Mouse (Mus musculus) urinary bladder, postnatal 10 days (tissue): Measurements from ENCODE around the gene Bora.

Experiments
- DNase-seq: peaks from one replicate; pipeline ENCODE4 v3.0.0; 2022; ENCODE audit warnings: low spot score

The Bora gene

GRCm38 (mm10) chr14:99063091-99063490, 17.1 kb downstream of the Bora start:
- no peak for DNase-seq

- DNase-seq: no peak
These were observed 25.1 kb downstream of the Bora start for GRCm38 (mm10) chr14:99071146-99071545.

GRCm38 (mm10) chr14:99088947-99089346, 42.9 kb downstream of the Bora start:
- no peak for DNase-seq

DNA sequence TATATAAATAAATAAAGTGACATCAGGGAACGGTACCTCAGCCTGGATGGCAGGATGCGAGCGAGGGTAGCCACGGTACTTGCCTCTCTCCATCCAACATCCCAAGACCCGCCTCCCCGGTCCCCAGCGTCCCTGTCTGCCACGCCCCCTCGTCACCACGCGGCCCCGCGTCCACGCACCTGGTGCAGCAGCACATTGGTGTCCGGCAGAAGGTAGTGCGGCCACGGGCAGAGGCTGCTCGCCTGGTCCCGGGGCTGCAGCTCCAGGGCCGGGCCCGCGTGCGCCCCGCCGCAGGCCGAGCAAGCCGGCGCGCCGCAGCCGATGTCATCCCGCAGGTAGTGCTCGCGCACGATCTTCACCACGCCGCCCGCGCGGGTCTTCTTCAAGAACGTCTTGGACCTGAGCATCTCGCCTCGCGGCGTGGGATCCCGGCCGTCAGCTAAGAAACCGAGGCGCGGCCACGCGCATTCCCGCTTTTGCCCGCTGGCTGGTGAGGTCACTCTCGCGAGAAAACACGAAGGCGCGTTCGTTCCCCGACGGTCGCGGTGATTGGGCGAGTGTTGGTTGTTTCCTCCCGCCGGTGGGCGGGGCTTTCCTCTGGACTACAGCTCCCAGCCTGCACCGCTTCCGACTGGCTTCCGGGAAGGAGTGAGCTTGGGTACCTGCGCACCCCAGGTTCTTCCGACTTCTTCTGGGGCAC, 53.4 kb downstream of the Bora start, which contains the start of the genes Pibf1 and Dis3:
TSS of gene Pibf1 (plus strand) at position 158 of the 700 bp plus-strand sequence.
TSS of gene Dis3 (minus strand) at position 504 of the 700 bp plus-strand sequence.
- DNase-seq: peak; percentile 96

DNA sequence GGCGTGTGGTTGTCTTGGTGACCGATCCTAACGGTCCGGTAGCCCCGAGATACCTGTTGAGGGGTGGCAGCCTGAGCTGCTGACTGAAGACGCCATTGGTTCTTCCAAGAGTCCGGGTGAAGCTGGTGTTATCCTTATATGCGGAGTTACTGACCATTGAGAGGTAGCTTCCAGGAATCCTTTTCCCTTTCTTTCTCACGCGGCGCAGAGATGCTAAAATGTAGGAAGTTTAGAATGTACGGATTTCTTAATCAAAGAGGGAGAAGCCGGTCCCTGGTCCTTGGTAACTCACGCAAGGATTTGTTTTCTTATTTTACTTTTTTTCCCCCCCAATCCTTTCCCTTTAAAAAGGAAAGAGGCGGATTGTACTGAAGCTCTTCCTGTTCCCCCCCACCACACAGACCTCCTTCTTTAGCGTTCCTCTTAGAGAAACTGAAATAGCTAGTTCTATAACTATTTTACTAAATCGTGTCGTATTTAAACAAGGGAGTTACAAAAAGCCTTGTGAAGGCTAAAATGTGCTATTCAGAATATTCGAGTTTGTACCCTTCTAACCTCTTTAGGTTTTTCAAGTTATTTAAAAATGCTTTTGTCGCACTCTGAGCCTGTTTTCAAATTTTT, 54.1 kb downstream of the Bora start:
- no peak for DNase-seq

DNA sequence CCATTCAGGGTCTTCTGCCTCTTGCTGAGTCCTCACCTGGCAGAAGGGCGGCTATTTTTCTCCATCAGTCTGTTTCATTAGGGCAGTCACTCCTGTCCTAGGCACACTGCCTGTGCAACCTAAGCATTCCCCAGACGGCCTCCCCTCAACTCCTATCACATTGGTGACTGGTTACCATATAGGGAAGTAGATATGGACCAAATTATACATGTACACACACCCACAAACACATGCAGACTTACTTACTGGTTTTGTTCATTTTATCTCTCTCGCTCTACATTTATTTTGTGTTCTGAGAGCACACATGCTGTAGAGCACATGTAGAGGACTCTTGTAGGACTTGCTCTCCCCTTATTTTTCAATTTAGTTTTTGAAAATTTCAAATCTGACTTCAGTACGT, 57.0 kb downstream of the Bora start:
- DNase-seq: no peak

DNA sequence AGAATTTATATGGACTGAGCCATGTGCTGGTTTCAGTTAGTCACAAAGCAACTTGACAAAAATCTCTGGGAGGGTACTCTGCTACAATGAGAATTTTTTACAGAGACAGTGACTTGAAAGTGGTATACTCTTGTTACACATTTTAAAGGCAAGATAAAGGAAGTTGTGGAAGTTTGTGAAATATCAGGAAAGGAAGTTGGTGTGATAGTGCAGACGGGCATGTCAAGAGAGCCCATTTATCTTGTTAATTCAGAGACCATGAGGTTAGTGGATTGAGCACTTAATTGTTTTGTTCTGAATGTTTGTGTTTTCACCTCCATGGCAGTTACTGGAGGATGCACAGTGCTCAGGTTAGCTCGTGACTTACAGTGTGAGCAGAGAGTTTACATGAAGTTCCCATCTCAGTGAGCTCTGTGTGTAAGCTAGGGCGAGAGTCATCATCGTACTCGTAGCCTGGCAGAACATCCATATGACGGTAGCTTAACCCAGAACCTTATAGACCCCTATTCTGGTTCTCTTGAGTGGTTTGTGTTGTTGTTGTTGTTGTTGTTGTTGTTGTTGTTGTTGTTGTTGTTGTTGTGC, 58.6 kb downstream of the Bora start:
- DNase-seq: no peak

DNA sequence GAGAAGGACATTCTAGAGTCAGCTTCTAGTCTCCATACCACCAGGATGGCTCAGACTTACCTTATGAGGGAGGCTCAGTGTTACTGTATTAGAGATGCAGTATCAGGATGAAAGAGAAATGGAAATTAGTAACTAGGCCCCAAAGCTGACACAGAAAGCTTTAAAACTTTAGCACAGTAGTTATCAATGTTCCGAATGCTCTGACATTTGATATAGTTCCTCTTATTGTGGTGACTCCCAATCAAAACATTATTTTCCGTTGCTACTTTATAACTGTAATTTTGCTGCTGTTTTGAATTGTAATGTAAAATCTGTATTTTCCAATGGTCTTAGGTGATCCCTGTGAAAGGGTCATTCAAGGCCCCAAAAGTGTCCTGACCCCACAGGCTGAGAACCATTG, 60.6 kb downstream of the Bora start:
- no peak for DNase-seq

DNA sequence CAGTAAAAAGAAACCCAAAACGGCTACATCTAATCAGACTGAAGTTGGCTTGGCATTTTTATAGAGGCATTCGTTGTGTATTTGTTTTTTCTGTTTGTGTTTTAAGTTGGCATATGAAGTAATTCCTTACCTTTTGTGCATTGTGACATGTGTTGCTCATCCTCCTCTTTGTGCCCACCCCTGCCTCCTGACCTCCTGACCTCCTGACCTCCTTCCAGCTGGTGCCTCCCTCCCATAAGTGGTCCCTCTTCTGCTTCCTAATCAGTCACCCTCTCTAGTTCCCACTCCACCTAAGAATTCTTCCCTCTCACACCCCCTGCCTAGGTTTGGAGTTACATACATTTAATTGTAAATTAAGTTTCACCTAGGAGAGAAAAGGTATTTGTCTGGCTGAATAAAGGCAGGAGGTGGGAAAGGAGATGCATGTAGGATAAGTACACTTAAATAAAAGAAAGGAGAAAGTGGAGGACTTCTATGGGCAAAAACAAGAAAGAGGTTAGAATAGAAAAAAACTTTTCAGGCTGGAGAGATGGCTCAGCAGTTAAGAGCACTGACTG, 61.7 kb downstream of the Bora start:
- no peak for DNase-seq

DNA sequence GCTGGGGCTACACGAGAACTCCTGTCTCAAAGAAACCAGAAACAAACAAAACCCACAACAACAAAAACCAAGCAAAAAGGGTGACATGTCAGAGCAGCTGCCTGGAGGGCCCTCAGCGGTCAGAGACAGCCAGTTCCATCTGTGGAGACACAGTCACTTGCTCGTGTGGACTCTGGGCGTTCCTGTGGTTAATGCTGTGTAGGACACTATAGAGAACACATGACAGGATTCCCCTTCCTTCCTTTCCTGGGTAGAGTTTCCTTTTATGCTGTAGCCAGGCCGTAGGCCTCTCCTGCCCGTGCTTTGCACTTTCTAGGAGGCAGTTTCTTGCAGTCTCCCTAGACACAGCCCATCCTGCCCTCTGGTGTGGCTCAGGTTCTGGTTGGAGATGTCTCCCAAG, 62.7 kb downstream of the Bora start:
- no peak for DNase-seq

GRCm38 (mm10) chr14:99117576-99117975, 71.6 kb downstream of the Bora start:
- no peak for DNase-seq

DNA sequence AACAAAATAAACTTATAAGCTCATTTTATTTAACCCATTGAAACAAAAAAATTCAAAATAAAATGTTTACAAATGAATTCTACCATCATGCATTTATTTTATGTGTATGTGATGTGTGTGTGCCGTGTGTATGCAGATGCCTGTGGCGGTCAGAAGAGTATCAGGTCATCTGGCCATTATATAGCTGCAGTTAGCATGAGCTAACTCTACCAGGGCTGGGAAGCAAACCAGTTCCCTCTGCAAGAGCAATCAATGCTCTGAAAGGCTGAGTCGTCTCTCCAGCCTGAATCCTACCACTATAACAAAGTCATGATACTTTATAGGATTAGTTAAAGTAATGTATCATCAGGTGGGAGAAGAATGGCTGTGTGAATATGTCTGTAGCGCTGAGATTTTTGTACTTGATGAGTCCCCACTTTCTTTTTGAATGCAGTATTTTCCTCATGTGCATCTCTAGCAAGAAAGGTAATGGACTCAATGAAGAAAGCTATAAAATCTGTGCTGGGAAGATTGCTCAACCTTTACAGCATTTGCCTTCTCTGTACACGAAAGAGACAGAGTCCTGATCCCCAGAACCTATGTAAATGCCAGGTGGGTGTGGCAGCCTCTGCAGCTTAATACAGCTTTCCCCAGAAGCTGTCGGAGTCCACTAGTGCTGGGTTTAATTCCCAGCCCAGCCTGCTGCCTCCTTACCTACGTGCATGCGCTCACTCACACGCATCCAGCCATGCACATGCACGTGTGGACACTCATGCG, 75.7 kb downstream of the Bora start:
- DNase-seq: no peak

GRCm38 (mm10) chr14:99124076-99124475, 78.1 kb downstream of the Bora start:
- no peak for DNase-seq
